Comparison of ENCODE assay signal across 8 mouse cellular contexts in the genomic region with DNA sequence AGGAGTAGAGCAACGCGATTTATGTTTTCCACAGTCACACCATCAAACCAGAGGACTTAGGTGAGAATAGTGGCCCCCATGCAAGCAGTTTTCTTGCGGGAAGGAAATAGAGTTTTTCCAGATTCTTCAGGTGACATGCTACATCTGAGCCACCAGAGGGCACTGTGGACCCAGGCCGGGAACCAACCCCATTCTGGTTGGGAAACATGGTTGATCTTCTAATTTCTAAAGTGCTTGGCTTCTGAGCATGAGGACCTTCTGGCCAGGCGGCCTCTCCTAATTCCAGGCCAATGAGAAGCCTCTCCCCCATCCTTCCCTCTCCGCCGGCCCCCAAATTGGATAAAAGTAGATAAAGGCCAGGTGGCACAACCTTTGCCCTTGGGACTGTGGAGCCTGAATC. TPM values are rescaled to one million over a fixed set of nuclear protein-coding genes. Genes with fewer than 3 reads are reported as not detected.
DNase-seq lines count a peak whose midpoint lies in the region; ATAC-seq and TF ChIP-seq lines count a peak whose summit lies in the region.

No protein-coding gene starts in this region.

- no peak for TF ChIP-seq EP300 in stomach, postnatal 0 days (optimal IDR thresholded peaks at IDR 0.05)

- no peak overlapping the region for H3K4me2 ChIP-seq in stomach, postnatal 0 days (replicated peaks; ENCODE audit: low read depth)

- peaks cover 2% of the 10 kb centered on the region; the same call in 1 of the 2 replicates for H3K36me3 ChIP-seq in stomach, postnatal 0 days (ENCODE audit: control insufficient read depth, insufficient read depth, low read length)

- no peak for ATAC-seq in stomach, postnatal 0 days (ENCODE audit: low FRiP score, low TSS enrichment)

- H3K27me3 ChIP-seq in stomach, postnatal 0 days (ENCODE audit: control insufficient read depth, insufficient read depth, low read length) = no peaks in the 10 kb centered on the region

- 23% methylated on average over 7 of the region's 7 CpGs for WGBS in stomach, postnatal 0 days

- H3K27ac ChIP-seq in stomach, postnatal 0 days (replicated peaks) = no peak overlapping the region

- H3K4me3 ChIP-seq in stomach, postnatal 0 days (ENCODE audit: low read depth, low read length) = no peak overlapping the region

- intact Hi-C loops in heart, postnatal 25 days (cut with DNase I) = loop anchor here (1.0 to 10.0 kb wide), 4 partner anchors 56 to 796 kb away; a partner anchor contains a TSS

- TF ChIP-seq CTCF in stomach, postnatal 0 days (IDR thresholded peaks at IDR 0.05; ENCODE audit: low read depth) = peak; percentile 89

- H3K9ac ChIP-seq in stomach, postnatal 0 days (ENCODE audit: low read length) = no peak overlapping the region

- H3K9me3 ChIP-seq in stomach, postnatal 0 days (ENCODE audit: control insufficient read depth, low read length) = no peaks in the 10 kb centered on the region

- DNase-seq in heart, postnatal 4 days = peak; percentile 51
- no peak for DNase-seq in heart, postnatal 25 days (ENCODE audit: low spot score)
- peak; percentile 40 for DNase-seq in urinary bladder, postnatal 25 days (ENCODE audit: low spot score)
- DNase-seq in urinary bladder, postnatal 10 days (ENCODE audit: low spot score) = no peak
- peak; percentile 41 to 62 for DNase-seq in cerebellum, postnatal 25 days
- peak; percentile 54 to 58 for DNase-seq in kidney, postnatal 4 days
- peak; percentile 47 for DNase-seq in stomach, postnatal 0 days (ENCODE audit: low spot score)
- no peak for DNase-seq in spleen, postnatal 4 days (ENCODE audit: low spot score in 2 of 2)

- no peaks in the 10 kb centered on the region for H3K4me1 ChIP-seq in stomach, postnatal 0 days (replicated peaks; ENCODE audit: control insufficient read depth, insufficient read depth)

RNA-seq across cellular contexts. Expression of a gene that starts 38.3 kb away (rescaled TPM):
- total RNA-seq in heart, postnatal 4 days (2021) = 1 to 10 TPM; 7.0 to 7.4 TPM
- 1 to 10 TPM; 3.8 to 5.8 TPM for total RNA-seq in heart, postnatal 25 days (2021)
- polyA plus RNA-seq in stomach, postnatal 0 days (2015; fragmentation: Nextera tagmentation; extraction: Ambion mirVana) = 3.8 and 4.5 TPM in 2 replicates

RNA-seq across cellular contexts. Expression of a gene that starts 39.9 kb away (rescaled TPM):
- 1 to 10 TPM; 6.5 to 8.1 TPM for total RNA-seq in heart, postnatal 4 days (2021)
- total RNA-seq in heart, postnatal 25 days (2021) = 1 to 10 TPM; 3.6 to 3.9 TPM
- polyA plus RNA-seq in stomach, postnatal 0 days (2015; fragmentation: Nextera tagmentation; extraction: Ambion mirVana) = 4.0 and 4.2 TPM in 2 replicates

RNA-seq across cellular contexts. Expression of a gene that starts 56.6 kb away (rescaled TPM):
- total RNA-seq in heart, postnatal 4 days (2021) = 10 to 100 TPM; 10.1 to 11.2 TPM
- total RNA-seq in heart, postnatal 25 days (2021) = 1 to 10 TPM; 1.2 to 1.3 TPM
- polyA plus RNA-seq in stomach, postnatal 0 days (2015; fragmentation: Nextera tagmentation; extraction: Ambion mirVana) = 6.8 and 8.5 TPM in 2 replicates

Comparison
In these comparisons a context has a peak if more than half of its experiments do, and no peak if none do; other contexts are left out.
1. DNase-seq: peak in heart, postnatal 4 days (single experiment), urinary bladder, postnatal 25 days (single experiment), cerebellum, postnatal 25 days (2 of 2), kidney, postnatal 4 days (2 of 2) and stomach, postnatal 0 days (single experiment); none in heart, postnatal 25 days (single experiment), urinary bladder, postnatal 10 days (single experiment) and spleen, postnatal 4 days (0 of 2).
2. RNA of a gene that starts 56.6 kb away (total RNA-seq): 10.1 to 11.2 TPM in heart, postnatal 4 days; 1.2 to 1.3 TPM in heart, postnatal 25 days; every median in the first group is over 4 times any median in the second.